Mouse (Mus musculus) embryonic facial prominence, embryonic 14.5 days (tissue): Measurements from ENCODE around the gene Hectd1. TPM values are rescaled to one million over a fixed set of nuclear protein-coding genes. Genes with fewer than 3 reads are reported as not detected.

ENCODE experiments used
- ATAC-seq: fragments of 200-750 bp; cut with Nextera tagmentation; 2 replicates; pipeline ENCODE4 v1.8.0; 2017; ENCODE audit warnings: low read depth, moderate number of reproducible peaks, moderate TSS enrichment
- DNase-seq: peaks from one replicate; pipeline ENCODE4 v3.0.0-alpha.2; 2015; ENCODE audit warnings: low spot score
- H3K27ac ChIP-seq: fragments of 300-500 bp; sonication (generic); replicated peaks from 2 replicates; pipeline ENCODE4 v1.5.1; 2014; ENCODE audit warnings: low read depth, mild to moderate bottlenecking, low read length, moderate library complexity
- H3K27me3 ChIP-seq: fragments of 300-500 bp; sonication (generic); replicated peaks from 2 replicates; pipeline ENCODE4 v1.6.1; 2014; ENCODE audit warnings: low read length; ENCODE audit not compliant: control insufficient read depth, insufficient read depth
- H3K36me3 ChIP-seq: fragments of 300-500 bp; sonication (generic); 2 replicates; pipeline ENCODE4 v1.6.1; 2014; ENCODE audit warnings: low read length, mixed read lengths; ENCODE audit not compliant: control insufficient read depth, insufficient read depth
- H3K4me1 ChIP-seq: fragments of 300-500 bp; sonication (generic); 2 replicates; pipeline ENCODE4 v1.6.1; 2014; ENCODE audit warnings: antibody characterized with exemption, low read length; ENCODE audit not compliant: control insufficient read depth, insufficient read depth
- H3K4me2 ChIP-seq: fragments of 300-500 bp; sonication (generic); 2 replicates; pipeline ENCODE4 v1.6.1; 2014; ENCODE audit warnings: low read depth, mild to moderate bottlenecking, low read length, moderate library complexity, mixed read lengths
- H3K4me3 ChIP-seq: fragments of 300-500 bp; sonication (generic); 2 replicates; pipeline ENCODE4 v1.5.1; 2014; ENCODE audit warnings: low read depth, mild to moderate bottlenecking, low read length
- H3K9ac ChIP-seq: fragments of 300-500 bp; sonication (generic); 2 replicates; pipeline ENCODE4 v1.6.1; 2014; ENCODE audit warnings: low read depth, mild to moderate bottlenecking, low read length, moderate library complexity, mixed read lengths
- H3K9me3 ChIP-seq: fragments of 300-500 bp; sonication (generic); 2 replicates; pipeline ENCODE4 v1.6.1; 2016; ENCODE audit warnings: low read length; ENCODE audit not compliant: control insufficient read depth
- WGBS: fragments of 180-500 bp; shearing (Covaris S2); extraction: QIAGEN DNeasy Blood & Tissue Kit; methylation state at CpG from one replicate; pipeline ENCODE4 v1.1.7; 2014; 5-methylcytosine and 5-hydroxymethylcytosine counted together
- polyA plus RNA-seq: library from polyadenylated mRNA; unstranded; fragments of >200 nt; fragmentation: Nextera tagmentation; extraction: Ambion mirVana; gene quantifications from 2 replicates; pipeline ENCODE4 v1.2.1, GENCODE M21; 2014

The Hectd1 gene
- polyA plus RNA-seq, 1 experiment from 2014 or later = 40.4 TPM

- DNase-seq = no peak
Measured at GRCm38 (mm10) chr12:51831931-51832330, 2.6 kb upstream of the Hectd1 start.

GRCm38 (mm10) chr12:51831296-51831695, 2.0 kb upstream of the Hectd1 start:
- Histone ChIP-seq H3K9me3 (no peaks in the 10 kb centered on the region), H3K36me3 (peaks cover 10% of the 10 kb centered on the region; the same call in 1 of the 2 replicates), H3K4me3 (no peak overlapping the region), H3K27ac (no peak overlapping the region), H3K9ac (no peak overlapping the region), H3K4me1 (peaks cover 9% of the 10 kb centered on the region; the same call in 1 of the 2 replicates), H3K4me2 (no peak overlapping the region), H3K27me3 (no peaks in the 10 kb centered on the region)
- 90% methylated on average over 3 of the region's 3 CpGs for WGBS
- DNase-seq (no peak), ATAC-seq (no peak)

More at GRCm38 (mm10) chr12:51831931-51832330, 2.6 kb upstream of the Hectd1 start:
- Histone ChIP-seq H3K4me1 (peaks cover 9% of the 10 kb centered on the region; the same call in 1 of the 2 replicates), H3K4me2 (no peak overlapping the region), H3K27me3 (no peaks in the 10 kb centered on the region), H3K27ac (no peak overlapping the region), H3K36me3 (0 out of 2 replicates have a peak, but pooled peaks cover 6% of the 10 kb centered on the region), H3K4me3 (no peak overlapping the region), H3K9ac (no peak overlapping the region), H3K9me3 (no peaks in the 10 kb centered on the region)
- 81% methylated on average over 13 of the region's 13 CpGs for WGBS
- ATAC-seq = no peak

DNA sequence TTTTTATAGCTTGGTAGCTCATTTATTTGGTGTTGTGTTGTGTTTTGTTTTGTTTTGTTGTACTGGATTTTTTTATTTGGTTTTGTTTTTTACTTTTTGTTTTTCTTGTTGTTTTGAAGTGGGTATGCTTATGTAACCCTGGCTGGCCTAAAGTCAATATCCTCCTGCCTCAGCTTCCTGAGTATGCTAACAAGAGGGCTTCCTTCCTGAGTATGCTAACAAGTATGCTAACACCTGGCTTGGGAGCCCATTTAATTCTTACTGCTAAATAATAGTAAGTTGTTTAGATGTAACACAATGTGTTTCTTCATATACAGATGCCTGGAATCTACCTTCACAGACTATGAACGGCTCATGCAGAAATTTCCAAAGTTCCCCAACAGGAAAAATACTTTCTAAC, 1.3 kb upstream of the Hectd1 start:
- no peaks in the 10 kb centered on the region for H3K27me3 ChIP-seq
- no peak overlapping the region for H3K27ac ChIP-seq
- peaks cover 13% of the 10 kb centered on the region; the same call in 1 of the 2 replicates for H3K36me3 ChIP-seq
- DNase-seq (no peak), ATAC-seq (no peak)
- H3K4me2 ChIP-seq = peak overlapping the region; percentile 77
- H3K4me3 ChIP-seq = peak overlapping the region; percentile 74
- 93% methylated on average over 1 of the region's 1 CpGs for WGBS
- H3K9me3 ChIP-seq = no peaks in the 10 kb centered on the region
- H3K9ac ChIP-seq = no peak overlapping the region
- H3K4me1 ChIP-seq = peaks cover 9% of the 10 kb centered on the region; the same call in 1 of the 2 replicates

GRCm38 (mm10) chr12:51830077-51830402, 704 bp upstream of the Hectd1 start:
- H3K27me3 ChIP-seq = no peaks in the 10 kb centered on the region
- peaks cover 18% of the 10 kb centered on the region; the same call in 1 of the 2 replicates for H3K36me3 ChIP-seq
- H3K9me3 ChIP-seq = no peaks in the 10 kb centered on the region
- peak overlapping the region; percentile 97 for H3K27ac ChIP-seq
- H3K4me1 ChIP-seq = peaks cover 9% of the 10 kb centered on the region; the same call in 1 of the 2 replicates
- WGBS = 1% methylated on average over 12 of the region's 12 CpGs
- DNase-seq (no peak), ATAC-seq (no peak)
- peak overlapping the region; percentile 99 for H3K9ac ChIP-seq
- H3K4me2 ChIP-seq = peak overlapping the region; percentile 77
- H3K4me3 ChIP-seq = peak overlapping the region; percentile 74

- peaks cover 9% of the 10 kb centered on the region; the same call in 1 of the 2 replicates for H3K4me1 ChIP-seq
- peak overlapping the region; percentile 99 for H3K9ac ChIP-seq
- H3K27ac ChIP-seq = peak overlapping the region; percentile 97
- H3K9me3 ChIP-seq = no peaks in the 10 kb centered on the region
- DNase-seq (peak; percentile 67), ATAC-seq (peak; percentile 20)
- no peaks in the 10 kb centered on the region for H3K27me3 ChIP-seq
- H3K36me3 ChIP-seq = peaks cover 28% of the 10 kb centered on the region
- peak overlapping the region; percentile 74 for H3K4me3 ChIP-seq
- H3K4me2 ChIP-seq = peak overlapping the region; percentile 77
- 0% methylated on average over 13 of the region's 66 CpGs for WGBS
Measured at GRCm38 (mm10) chr12:51828716-51829289, 533 bp downstream of the Hectd1 start.

- H3K4me2 ChIP-seq = peak overlapping the region; percentile 77
- H3K36me3 ChIP-seq = peaks cover 28% of the 10 kb centered on the region
- 15% methylated on average over 6 of the region's 6 CpGs for WGBS
- no peak for ATAC-seq
- H3K9me3 ChIP-seq = no peaks in the 10 kb centered on the region
- H3K9ac ChIP-seq = peak overlapping the region; percentile 99
- DNase-seq = no peak
- H3K4me3 ChIP-seq = peak overlapping the region; percentile 74
- peak overlapping the region; percentile 97 for H3K27ac ChIP-seq
- H3K4me1 ChIP-seq = peaks cover 9% of the 10 kb centered on the region; the same call in 1 of the 2 replicates
- no peaks in the 10 kb centered on the region for H3K27me3 ChIP-seq
Measured at GRCm38 (mm10) chr12:51827958-51828650, 1.2 kb downstream of the Hectd1 start.

DNA sequence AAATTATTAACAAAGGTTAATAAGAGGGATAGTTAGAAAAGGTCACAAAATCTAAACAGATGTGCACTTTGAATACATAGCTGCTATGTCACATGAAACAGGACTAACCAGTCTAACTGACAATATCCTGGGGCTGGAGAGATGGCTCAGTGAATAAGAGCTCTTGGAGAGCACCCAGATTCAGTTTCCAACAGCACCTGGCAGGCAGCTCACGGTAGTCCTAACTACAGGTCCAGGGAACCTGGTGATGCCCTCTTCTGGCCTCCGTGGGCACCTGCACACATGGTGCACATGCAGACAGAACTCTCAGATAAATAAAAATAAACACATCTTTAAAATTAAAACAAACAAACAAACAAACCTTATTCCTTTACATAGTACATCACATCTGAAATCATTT, 4.0 kb downstream of the Hectd1 start:
- no peak overlapping the region for H3K4me3 ChIP-seq
- DNase-seq = peak; percentile 35
- no peak overlapping the region for H3K27ac ChIP-seq
- no peak for ATAC-seq
- H3K4me1 ChIP-seq = peaks cover 9% of the 10 kb centered on the region; the same call in 1 of the 2 replicates
- H3K4me2 ChIP-seq = no peak overlapping the region
- H3K36me3 ChIP-seq = peaks cover 28% of the 10 kb centered on the region
- 77% methylated on average over 2 of the region's 2 CpGs for WGBS
- H3K9me3 ChIP-seq = no peaks in the 10 kb centered on the region
- no peaks in the 10 kb centered on the region for H3K27me3 ChIP-seq
- no peak overlapping the region for H3K9ac ChIP-seq

- Histone ChIP-seq H3K27ac (no peak overlapping the region), H3K9ac (no peak overlapping the region), H3K9me3 (no peaks in the 10 kb centered on the region), H3K4me1 (peaks cover 9% of the 10 kb centered on the region; the same call in 1 of the 2 replicates), H3K4me3 (no peak overlapping the region), H3K27me3 (no peaks in the 10 kb centered on the region), H3K4me2 (no peak overlapping the region), H3K36me3 (peaks cover 28% of the 10 kb centered on the region)
- DNase-seq = no peak
- ATAC-seq = no peak
- 93% methylated on average over 5 of the region's 5 CpGs for WGBS
Measured at GRCm38 (mm10) chr12:51823311-51823710, 6.0 kb downstream of the Hectd1 start.
